ENCODE assay signal across 27 mouse cellular contexts in genomic region chr1:168128004-168128403, GRCm38 (mm10).
DNase-seq lines count a peak whose midpoint lies in the region; ATAC-seq lines count a peak whose summit lies in the region.
"Had no signal": no experiment of that assay in that cellular context is flagged by ENCODE, and none has a peak within 500 bp of the region (broad histone marks: within the 10 kb centered on the region; RNA-seq: fewer than 3 reads in every experiment).

No protein-coding gene starts in this region.

- no peak overlapping the region for H3K4me3 ChIP-seq in midbrain, embryonic 11.5 days (ENCODE audit: low read depth, low read length)
- no peak overlapping the region for H3K4me3 ChIP-seq in midbrain, embryonic 10.5 days
- H3K4me3 ChIP-seq in hindbrain, embryonic 13.5 days: no peak overlapping the region
- no peak overlapping the region for H3K4me3 ChIP-seq in midbrain, embryonic 14.5 days (replicated peaks; ENCODE audit: low read depth, low read length)
- no peak overlapping the region for H3K4me3 ChIP-seq in neural tube, embryonic 15.5 days (replicated peaks)
- no peak overlapping the region for H3K4me3 ChIP-seq in forebrain, embryonic 11.5 days (ENCODE audit: low read depth, low read length)
- H3K4me3 ChIP-seq: embryonic facial prominence, embryonic 13.5 days; erythroblast, embryonic 14.5 days; forebrain, embryonic 15.5 days; limb, embryonic 15.5 days; lung, embryonic 15.5 days; megakaryocyte, embryonic 14.5 days had no signal

- peak; percentile 70 for ATAC-seq in midbrain, embryonic 11.5 days (ENCODE audit: low FRiP score)
- 0 out of 2 replicates have a peak, but pooled peaks have one; percentile 34 for ATAC-seq in hindbrain, embryonic 13.5 days (ENCODE audit: low FRiP score)
- ATAC-seq in midbrain, embryonic 14.5 days (ENCODE audit: low FRiP score, low TSS enrichment): no peak; the same call in 1 of the 2 replicates
- peak; percentile 68 for ATAC-seq in neural tube, embryonic 15.5 days (ENCODE audit: low FRiP score)
- no peak for ATAC-seq in CD4-positive, CD25-positive, alpha-beta regulatory T cell, adult 4 months
- no peak for ATAC-seq in forebrain, embryonic 11.5 days (replicated peaks; ENCODE audit: low FRiP score)
- ATAC-seq: forebrain, embryonic 15.5 days had no signal

- no peaks in the 10 kb centered on the region for H3K9me3 ChIP-seq in midbrain, embryonic 11.5 days (ENCODE audit: control insufficient read depth, low read length)
- no peaks in the 10 kb centered on the region for H3K9me3 ChIP-seq in midbrain, embryonic 10.5 days (replicated peaks)
- H3K9me3 ChIP-seq in hindbrain, embryonic 13.5 days: no peaks in the 10 kb centered on the region
- H3K9me3 ChIP-seq in midbrain, embryonic 14.5 days (ENCODE audit: control insufficient read depth, low read length): no peaks in the 10 kb centered on the region
- no peaks in the 10 kb centered on the region for H3K9me3 ChIP-seq in neural tube, embryonic 15.5 days (replicated peaks)
- no peaks in the 10 kb centered on the region for H3K9me3 ChIP-seq in forebrain, embryonic 11.5 days (ENCODE audit: control insufficient read depth, low read length)
- H3K9me3 ChIP-seq: embryonic facial prominence, embryonic 13.5 days; forebrain, embryonic 15.5 days; limb, embryonic 15.5 days; lung, embryonic 15.5 days; megakaryocyte, embryonic 14.5 days had no signal

- no peaks in the 10 kb centered on the region for H3K27me3 ChIP-seq in midbrain, embryonic 11.5 days (ENCODE audit: control insufficient read depth, insufficient read depth, low read length)
- no peaks in the 10 kb centered on the region for H3K27me3 ChIP-seq in midbrain, embryonic 10.5 days (ENCODE audit: low read depth, poor library complexity, severe bottlenecking)
- no peaks in the 10 kb centered on the region for H3K27me3 ChIP-seq in hindbrain, embryonic 13.5 days
- no peaks in the 10 kb centered on the region for H3K27me3 ChIP-seq in midbrain, embryonic 14.5 days (ENCODE audit: control insufficient read depth, insufficient read depth, low read length)
- no peaks in the 10 kb centered on the region for H3K27me3 ChIP-seq in neural tube, embryonic 15.5 days (replicated peaks)
- H3K27me3 ChIP-seq in forebrain, embryonic 11.5 days (ENCODE audit: control insufficient read depth, insufficient read depth, low read length): no peaks in the 10 kb centered on the region
- H3K27me3 ChIP-seq: embryonic facial prominence, embryonic 13.5 days; forebrain, embryonic 15.5 days; limb, embryonic 15.5 days; lung, embryonic 15.5 days; megakaryocyte, embryonic 14.5 days had no signal

- 47% methylated on average over 4 of the region's 4 CpGs for WGBS in midbrain, embryonic 11.5 days
- 53% methylated on average over 4 of the region's 4 CpGs for WGBS in midbrain, embryonic 10.5 days
- WGBS in hindbrain, embryonic 13.5 days: 33% methylated on average over 4 of the region's 4 CpGs
- 14% methylated on average over 4 of the region's 4 CpGs for WGBS in midbrain, embryonic 14.5 days
- 16% methylated on average over 4 of the region's 4 CpGs for WGBS in neural tube, embryonic 15.5 days
- 42% methylated on average over 4 of the region's 4 CpGs for WGBS in forebrain, embryonic 11.5 days

- no peak overlapping the region for H3K4me2 ChIP-seq in midbrain, embryonic 11.5 days
- no peak overlapping the region for H3K4me2 ChIP-seq in hindbrain, embryonic 13.5 days
- H3K4me2 ChIP-seq in midbrain, embryonic 14.5 days (ENCODE audit: low read length): no peak overlapping the region
- no peak overlapping the region for H3K4me2 ChIP-seq in neural tube, embryonic 15.5 days
- no peak overlapping the region for H3K4me2 ChIP-seq in forebrain, embryonic 11.5 days (ENCODE audit: low read depth, low read length, severe bottlenecking)
- H3K4me2 ChIP-seq: embryonic facial prominence, embryonic 13.5 days; forebrain, embryonic 15.5 days; heart, embryonic 11.5 days; limb, embryonic 15.5 days; lung, embryonic 15.5 days had no signal

- DNase-seq in midbrain, embryonic 11.5 days (ENCODE audit: low spot score, missing footprints): no peak
- no peak for DNase-seq in midbrain, embryonic 10.5 days (ENCODE audit: low spot score)
- peak; percentile 54 for DNase-seq in midbrain, embryonic 14.5 days
- DNase-seq in forebrain, embryonic 11.5 days (ENCODE audit: low spot score): no peak
- DNase-seq: adrenal gland, adult 2 months; cerebellum, adult 2 months; cerebellum, postnatal 36 days; embryo, embryonic 11 days; heart, postnatal 10 days; kidney, adult 11 months; left cerebral cortex, postnatal 4 days; lung, postnatal 36 days; right cerebral cortex, adult 18-20 months; right cerebral cortex, postnatal 4 days; thymus, postnatal 14 days had no signal

- no peak overlapping the region for H3K9ac ChIP-seq in midbrain, embryonic 11.5 days (ENCODE audit: low read length)
- no peak overlapping the region for H3K9ac ChIP-seq in hindbrain, embryonic 13.5 days
- H3K9ac ChIP-seq in midbrain, embryonic 14.5 days (replicated peaks; ENCODE audit: low read length): no peak overlapping the region
- H3K9ac ChIP-seq in neural tube, embryonic 15.5 days (replicated peaks): no peak overlapping the region
- no peak overlapping the region for H3K9ac ChIP-seq in forebrain, embryonic 11.5 days (ENCODE audit: low read length)
- H3K9ac ChIP-seq: embryonic facial prominence, embryonic 13.5 days; forebrain, embryonic 15.5 days; limb, embryonic 15.5 days; liver, embryonic 14.5 days; lung, embryonic 15.5 days had no signal

- no peak overlapping the region for H3K27ac ChIP-seq in midbrain, embryonic 11.5 days (ENCODE audit: low read depth, low read length)
- no peak overlapping the region for H3K27ac ChIP-seq in midbrain, embryonic 10.5 days (replicated peaks)
- H3K27ac ChIP-seq in hindbrain, embryonic 13.5 days: peak overlapping the region; percentile 82
- peak overlapping the region; percentile 58 for H3K27ac ChIP-seq in midbrain, embryonic 14.5 days (replicated peaks; ENCODE audit: low read depth, low read length)
- peak overlapping the region; percentile 19; the same call in 1 of the 2 replicates for H3K27ac ChIP-seq in neural tube, embryonic 15.5 days (replicated peaks)
- no peak overlapping the region for H3K27ac ChIP-seq in forebrain, embryonic 11.5 days (ENCODE audit: low read depth, low read length)
- H3K27ac ChIP-seq: embryonic facial prominence, embryonic 13.5 days; forebrain, embryonic 15.5 days; kidney, postnatal 0 days; limb, embryonic 15.5 days; liver, embryonic 14.5 days; lung, embryonic 15.5 days had no signal

- no peaks in the 10 kb centered on the region for H3K4me1 ChIP-seq in midbrain, embryonic 11.5 days (ENCODE audit: control insufficient read depth, insufficient read depth, low read length)
- peaks cover 22% of the 10 kb centered on the region; the same call in 1 of the 2 replicates for H3K4me1 ChIP-seq in midbrain, embryonic 10.5 days
- H3K4me1 ChIP-seq in hindbrain, embryonic 13.5 days (replicated peaks): peaks cover 25% of the 10 kb centered on the region
- peaks cover 15% of the 10 kb centered on the region for H3K4me1 ChIP-seq in midbrain, embryonic 14.5 days (ENCODE audit: control insufficient read depth, insufficient read depth, low read length)
- H3K4me1 ChIP-seq in neural tube, embryonic 15.5 days: peaks cover 11% of the 10 kb centered on the region
- H3K4me1 ChIP-seq in forebrain, embryonic 11.5 days (replicated peaks; ENCODE audit: control insufficient read depth, insufficient read depth, low read length): no peaks in the 10 kb centered on the region
- H3K4me1 ChIP-seq: embryonic facial prominence, embryonic 13.5 days; limb, embryonic 15.5 days; lung, embryonic 15.5 days; megakaryocyte, embryonic 14.5 days had no signal

- no peaks in the 10 kb centered on the region for H3K36me3 ChIP-seq in midbrain, embryonic 11.5 days (ENCODE audit: control insufficient read depth, insufficient read depth, low read length)
- H3K36me3 ChIP-seq in midbrain, embryonic 10.5 days: no peaks in the 10 kb centered on the region
- H3K36me3 ChIP-seq in hindbrain, embryonic 13.5 days: no peaks in the 10 kb centered on the region
- H3K36me3 ChIP-seq in midbrain, embryonic 14.5 days (ENCODE audit: control insufficient read depth, insufficient read depth, low read length): no peaks in the 10 kb centered on the region
- H3K36me3 ChIP-seq in neural tube, embryonic 15.5 days: no peaks in the 10 kb centered on the region
- H3K36me3 ChIP-seq in forebrain, embryonic 11.5 days (ENCODE audit: control insufficient read depth, insufficient read depth, low read length): no peaks in the 10 kb centered on the region
- H3K36me3 ChIP-seq: embryonic facial prominence, embryonic 13.5 days; forebrain, embryonic 15.5 days; limb, embryonic 15.5 days; lung, embryonic 15.5 days had no signal

Comparison
In these comparisons a context has a peak if more than half of its experiments do, and no peak if none do; other contexts are left out.
1. ATAC-seq: peak in midbrain, embryonic 11.5 days (single experiment), hindbrain, embryonic 13.5 days (single experiment) and neural tube, embryonic 15.5 days (single experiment); none in midbrain, embryonic 14.5 days (single experiment), CD4-positive, CD25-positive, alpha-beta regulatory T cell, adult 4 months (single experiment) and forebrain, embryonic 11.5 days (single experiment).
2. H3K27ac ChIP-seq: peak in hindbrain, embryonic 13.5 days (single experiment), midbrain, embryonic 14.5 days (single experiment) and neural tube, embryonic 15.5 days (single experiment); none in midbrain, embryonic 11.5 days (single experiment), midbrain, embryonic 10.5 days (single experiment) and forebrain, embryonic 11.5 days (single experiment).